Mouse (Mus musculus): ENCODE data around the gene Zgpat. TPM values are rescaled to one million over a fixed set of nuclear protein-coding genes. Genes with fewer than 3 reads are reported as not detected.

Zgpat gene
- total RNA-seq, 1 experiment from 2014 or later = 65.6 TPM

GRCm38 (mm10) chr2:181381631-181382306 is 17.0 kb downstream of the Zgpat start:
- ATAC-seq (replicated peaks; ENCODE audit: insufficient number of reproducible peaks, low FRiP score, low TSS enrichment, poor library complexity, severe bottlenecking) = no peak

GRCm38 (mm10) chr2:181384463-181384862 is 19.7 kb downstream of the Zgpat start:
- ATAC-seq (replicated peaks; ENCODE audit: insufficient number of reproducible peaks, low FRiP score, low TSS enrichment, poor library complexity, severe bottlenecking) = no peak

GRCm38 (mm10) chr2:181384919-181385391 is 20.2 kb downstream of the Zgpat start:
- no peak for ATAC-seq (replicated peaks; ENCODE audit: insufficient number of reproducible peaks, low FRiP score, low TSS enrichment, poor library complexity, severe bottlenecking)

GRCm38 (mm10) chr2:181385885-181386284 is 21.2 kb downstream of the Zgpat start:
- no peak for ATAC-seq (replicated peaks; ENCODE audit: insufficient number of reproducible peaks, low FRiP score, low TSS enrichment, poor library complexity, severe bottlenecking)

- ATAC-seq (replicated peaks; ENCODE audit: insufficient number of reproducible peaks, low FRiP score, low TSS enrichment, poor library complexity, severe bottlenecking) = no peak
Observed at GRCm38 (mm10) chr2:181386663-181387210, 22.0 kb downstream of the Zgpat start.

- ATAC-seq (replicated peaks; ENCODE audit: insufficient number of reproducible peaks, low FRiP score, low TSS enrichment, poor library complexity, severe bottlenecking) = no peak
Observed at GRCm38 (mm10) chr2:181390136-181390870, 25.6 kb downstream of the Zgpat start.

- 0 out of 2 replicates have a peak, but pooled peaks have one; percentile 10 for ATAC-seq (replicated peaks; ENCODE audit: insufficient number of reproducible peaks, low FRiP score, low TSS enrichment, poor library complexity, severe bottlenecking)
Observed at GRCm38 (mm10) chr2:181391022-181391421, 26.3 kb downstream of the Zgpat start.

GRCm38 (mm10) chr2:181391541-181391940 is 26.8 kb downstream of the Zgpat start:
- ATAC-seq (replicated peaks; ENCODE audit: insufficient number of reproducible peaks, low FRiP score, low TSS enrichment, poor library complexity, severe bottlenecking) = no peak

- ATAC-seq (replicated peaks; ENCODE audit: insufficient number of reproducible peaks, low FRiP score, low TSS enrichment, poor library complexity, severe bottlenecking) = peak; percentile 70
Observed at GRCm38 (mm10) chr2:181392600-181393213, 28.0 kb downstream of the Zgpat start.

- ATAC-seq (replicated peaks; ENCODE audit: insufficient number of reproducible peaks, low FRiP score, low TSS enrichment, poor library complexity, severe bottlenecking) = no peak
Observed at GRCm38 (mm10) chr2:181394086-181394485, 29.4 kb downstream of the Zgpat start.

- ATAC-seq (replicated peaks; ENCODE audit: insufficient number of reproducible peaks, low FRiP score, low TSS enrichment, poor library complexity, severe bottlenecking) = no peak
Observed at GRCm38 (mm10) chr2:181397207-181397761, 32.6 kb downstream of the Zgpat start.

- no peak for ATAC-seq (replicated peaks; ENCODE audit: insufficient number of reproducible peaks, low FRiP score, low TSS enrichment, poor library complexity, severe bottlenecking)
Observed at GRCm38 (mm10) chr2:181401497-181401896, 36.8 kb downstream of the Zgpat start.

- no peak for ATAC-seq (replicated peaks; ENCODE audit: insufficient number of reproducible peaks, low FRiP score, low TSS enrichment, poor library complexity, severe bottlenecking)
Observed at GRCm38 (mm10) chr2:181403722-181404121, 39.0 kb downstream of the Zgpat start.

- ATAC-seq (replicated peaks; ENCODE audit: insufficient number of reproducible peaks, low FRiP score, low TSS enrichment, poor library complexity, severe bottlenecking) = no peak
Observed at GRCm38 (mm10) chr2:181409643-181410042, 44.9 kb downstream of the Zgpat start.

- peak; percentile 84 for ATAC-seq (replicated peaks; ENCODE audit: insufficient number of reproducible peaks, low FRiP score, low TSS enrichment, poor library complexity, severe bottlenecking)
Observed at GRCm38 (mm10) chr2:181410760-181411473, 46.2 kb downstream of the Zgpat start.

GRCm38 (mm10) chr2:181413141-181413540 is 48.4 kb downstream of the Zgpat start:
- no peak for ATAC-seq (replicated peaks; ENCODE audit: insufficient number of reproducible peaks, low FRiP score, low TSS enrichment, poor library complexity, severe bottlenecking)

GRCm38 (mm10) chr2:181415945-181416344 is 51.2 kb downstream of the Zgpat start:
- no peak for ATAC-seq (replicated peaks; ENCODE audit: insufficient number of reproducible peaks, low FRiP score, low TSS enrichment, poor library complexity, severe bottlenecking)

GRCm38 (mm10) chr2:181419359-181419758 is 54.6 kb downstream of the Zgpat start:
- no peak for ATAC-seq (replicated peaks; ENCODE audit: insufficient number of reproducible peaks, low FRiP score, low TSS enrichment, poor library complexity, severe bottlenecking)
